Mouse (Mus musculus) ES-E14 (cell line): ENCODE results near the gene Arrdc5.

ENCODE experiments used
- CHD2 ChIP-seq: IDR thresholded peaks from 2 replicates; pipeline ENCODE4 v1.6.1; 2014; ENCODE audit warnings: mild to moderate bottlenecking, low read depth, low read length, inconsistent platforms
- HCFC1 ChIP-seq: IDR thresholded peaks from 2 replicates; pipeline ENCODE4 v1.6.1; 2012; ENCODE audit warnings: low read length, inconsistent platforms, borderline replicate concordance; ENCODE audit not compliant: insufficient read depth
- MAFK ChIP-seq: IDR thresholded peaks from 2 replicates; pipeline ENCODE4 v1.6.1; 2014; ENCODE audit warnings: mild to moderate bottlenecking, low read depth, low read length, inconsistent platforms; ENCODE audit not compliant: insufficient read depth
- ZNF384 ChIP-seq: IDR thresholded peaks from 2 replicates; pipeline ENCODE4 v1.6.1; 2012; ENCODE audit warnings: low read depth, low read length, inconsistent platforms

GRCm38 (mm10) chr17:56281193-56281592 is 18.9 kb downstream of the Arrdc5 start:
- TF ChIP-seq HCFC1 (no peak), CHD2 (no peak), ZNF384 (no peak), MAFK (no peak)
